Mouse (Mus musculus) megakaryocyte progenitor cell, adult 5-6 weeks (primary cell): ENCODE data around the gene Gm21972. TPM values are rescaled to one million over a fixed set of nuclear protein-coding genes. Genes with fewer than 3 reads are reported as not detected.

Experiments used
- ATAC-seq: replicated peaks from 2 replicates; pipeline ENCODE4 v1.8.0; 2016; ENCODE audit warnings: mild to moderate bottlenecking, moderate TSS enrichment, inconsistent platforms; ENCODE audit not compliant: poor library complexity
- total RNA-seq, 2 experiments: library from RNA; stranded (forward) in 1 of 2; stranded (reverse) in 1 of 2; fragments of 157-497, 149-512 nt in 1 of 2; fragments of 200-1000 nt in 1 of 2; gene quantifications; 2 replicates each; pipeline versions ENCODE4 v1.2.3 to v1.2.4; 2015 to 2017

Gm21972 gene
- total RNA-seq, 2 experiments from 2014 or later: 10.6 TPM; not detected in 1

DNA sequence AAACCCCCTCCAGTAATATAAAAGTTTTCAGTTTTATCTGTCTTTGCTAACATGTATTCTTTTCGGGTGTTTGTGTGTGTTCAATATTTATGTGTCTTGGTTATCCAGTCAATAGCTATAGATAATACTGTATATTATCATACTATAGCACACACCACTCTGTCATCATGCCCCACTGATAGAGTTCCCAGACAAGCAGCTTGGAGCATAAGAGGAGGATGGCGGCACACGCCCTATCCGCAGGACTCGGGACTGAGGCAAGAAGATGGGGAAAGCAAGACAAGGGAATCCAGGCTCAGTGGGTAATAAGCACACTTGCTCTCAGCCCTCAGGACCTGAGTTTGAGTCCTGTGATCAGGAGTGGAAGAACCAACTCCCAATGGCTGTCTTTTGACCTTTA lies 27.0 kb downstream of the Gm21972 start:
- peak; percentile 74 for ATAC-seq

DNA sequence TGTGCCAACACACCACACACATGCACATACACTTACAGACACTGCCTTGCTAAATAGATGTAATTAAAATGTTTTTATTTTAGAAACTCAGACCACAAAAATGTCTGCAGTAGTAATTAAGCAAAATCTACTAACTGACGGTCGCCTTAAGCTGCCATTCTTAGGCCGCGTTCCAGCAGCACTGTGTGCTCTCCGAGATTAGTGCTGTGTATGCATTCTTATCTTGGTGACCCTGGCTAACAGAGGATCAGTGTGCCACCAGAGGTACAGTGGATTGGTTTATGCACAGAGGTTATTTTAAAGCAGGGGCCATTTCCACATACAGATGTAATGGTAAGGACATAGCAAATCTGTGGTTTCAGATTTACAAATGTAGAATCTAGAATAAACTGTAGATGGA lies 27.6 kb downstream of the Gm21972 start:
- peak; percentile 89 for ATAC-seq

DNA sequence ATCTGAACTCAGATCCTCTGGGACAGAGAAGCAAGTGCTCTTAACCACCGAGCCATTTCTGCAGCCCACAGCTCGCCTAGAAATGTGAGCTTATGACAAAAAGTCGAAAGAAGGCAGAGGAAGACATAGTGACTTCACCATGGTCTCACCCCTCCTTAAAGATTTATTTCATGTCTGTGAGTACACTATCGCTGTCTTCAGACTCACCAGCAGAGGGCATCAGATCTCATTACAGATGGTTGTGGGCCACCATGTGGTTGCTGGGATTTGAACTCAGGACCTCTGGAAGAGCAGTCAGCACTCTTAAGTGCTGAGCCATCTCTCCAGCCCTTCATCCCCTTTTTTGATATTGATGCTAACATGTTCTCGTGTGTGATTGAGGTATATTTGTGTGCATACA lies 41.2 kb downstream of the Gm21972 start:
- no peak for ATAC-seq

DNA sequence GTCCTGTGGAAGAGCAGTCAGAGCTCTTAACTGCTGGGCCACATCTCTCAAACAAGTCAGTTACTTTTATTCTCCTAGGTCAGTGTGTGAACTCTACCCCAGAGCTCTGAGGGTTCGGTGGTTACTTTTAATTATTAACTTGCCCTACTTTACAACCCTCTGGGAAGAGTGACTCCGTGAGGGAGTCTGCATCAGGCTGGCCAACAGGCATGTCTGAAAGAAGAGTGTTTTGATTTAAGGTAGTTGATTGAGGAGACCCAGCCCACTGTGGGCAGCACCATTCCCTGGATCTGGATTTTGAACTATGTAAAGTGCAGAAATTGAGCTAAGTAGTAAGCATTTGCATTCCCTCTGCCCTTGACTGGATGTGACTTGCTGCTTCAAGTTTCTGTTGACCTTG lies 42.6 kb downstream of the Gm21972 start:
- ATAC-seq: no peak

DNA sequence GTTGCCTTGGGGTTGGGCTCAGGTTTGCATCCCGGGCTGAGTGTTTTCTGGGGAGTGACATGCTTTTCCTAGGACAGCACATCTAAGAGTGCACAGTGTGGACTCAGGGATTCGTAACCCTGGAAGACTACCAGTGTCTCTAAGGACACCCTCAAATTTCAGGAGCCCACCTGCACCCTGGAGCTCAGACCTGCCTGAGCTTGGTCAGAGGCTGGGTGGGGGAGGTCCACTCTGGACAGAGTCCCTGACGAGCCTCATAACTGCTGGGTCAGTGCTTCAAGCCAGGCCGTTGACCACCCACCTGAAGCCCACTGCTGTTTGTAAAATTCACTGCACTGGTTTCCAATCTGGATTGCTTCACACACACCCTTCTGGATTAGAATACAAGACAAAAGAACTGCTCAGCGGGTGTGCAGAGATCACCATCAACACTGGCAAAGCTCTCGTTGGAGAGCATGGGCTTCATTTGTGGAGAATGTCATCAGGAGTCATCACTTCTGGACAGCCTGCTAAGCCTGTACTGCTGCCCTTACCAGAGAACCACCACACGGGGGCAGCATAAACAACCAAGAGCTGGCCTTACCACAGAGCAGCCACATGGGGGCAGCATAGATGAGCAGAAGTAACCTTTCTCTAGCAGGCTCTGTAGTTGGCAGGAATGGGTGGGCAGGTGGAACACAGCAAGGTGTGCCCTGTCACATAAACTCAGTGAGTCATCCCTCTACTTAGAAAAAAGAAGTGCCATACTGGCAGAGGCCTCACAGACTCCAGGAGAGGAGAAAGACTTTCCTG lies 45.2 kb downstream of the Gm21972 start:
- ATAC-seq: peak; percentile 98

DNA sequence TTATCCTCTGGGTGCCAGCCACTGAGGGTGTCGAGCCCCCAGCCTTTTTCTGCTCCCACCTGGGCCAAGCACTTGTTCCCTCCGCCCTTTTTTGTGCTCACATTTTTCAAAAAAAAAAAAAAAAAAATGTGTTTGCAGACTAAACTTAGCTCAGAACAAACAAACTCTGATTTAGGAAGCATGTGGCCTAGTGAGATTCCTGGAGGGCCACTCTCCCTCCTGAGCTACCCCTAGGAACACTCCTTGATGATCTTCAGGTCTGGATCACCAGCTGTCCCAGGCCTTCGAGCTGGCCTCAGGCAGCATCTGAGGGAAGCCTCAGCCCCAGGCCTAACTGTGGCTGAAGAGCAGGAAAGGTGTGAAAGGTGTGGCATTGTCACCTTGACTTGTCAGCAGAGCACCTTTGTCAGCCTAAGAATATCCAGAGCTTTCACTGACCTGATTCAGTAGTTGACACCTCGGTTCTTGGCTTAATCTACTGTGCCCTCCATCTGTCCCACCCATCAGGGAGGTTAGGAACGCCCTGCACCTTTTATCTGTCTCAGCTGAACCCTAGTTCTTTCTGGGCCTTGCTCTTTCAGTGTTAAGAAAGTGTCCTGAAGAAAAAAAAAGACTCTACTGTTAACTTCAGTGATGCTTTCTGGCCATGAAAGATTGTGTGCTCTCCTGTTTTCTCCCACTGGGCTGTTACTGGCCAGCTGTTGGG lies 48.7 kb downstream of the Gm21972 start:
- ATAC-seq: 0 out of 2 replicates have a peak, but pooled peaks have one; percentile 18

DNA sequence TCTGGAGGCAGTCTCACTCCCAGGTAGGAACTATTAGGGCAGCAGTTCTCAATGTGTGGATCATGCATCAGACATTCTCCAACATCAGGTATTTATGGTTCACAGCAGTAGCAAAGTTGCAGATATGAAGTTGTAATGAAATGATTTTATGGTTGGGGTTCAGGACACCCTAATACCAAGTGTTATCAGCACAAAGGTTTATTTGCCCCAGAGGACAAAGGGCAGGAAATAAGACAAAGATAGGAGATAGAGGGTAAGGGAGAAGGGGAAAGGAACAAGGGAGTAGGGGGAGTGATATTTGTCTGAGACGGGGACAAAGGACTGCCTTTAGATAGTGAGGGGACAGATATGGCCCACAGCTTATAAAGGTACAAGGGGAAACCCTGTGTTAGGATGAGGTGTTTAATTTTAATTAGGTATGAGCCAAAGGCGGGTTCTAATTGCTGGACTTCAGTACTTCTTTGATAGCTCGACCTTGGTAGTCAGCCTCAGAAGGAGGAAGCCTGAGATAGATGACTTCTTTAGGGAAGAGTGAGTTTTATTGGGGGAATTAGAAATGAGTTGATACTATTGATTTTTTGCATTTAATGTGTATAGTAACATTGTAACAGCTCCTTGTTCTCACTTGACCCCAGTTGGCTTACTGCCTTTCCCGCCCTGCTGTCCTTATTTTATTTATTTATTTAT lies 50.3 kb downstream of the Gm21972 start:
- ATAC-seq: no peak

DNA sequence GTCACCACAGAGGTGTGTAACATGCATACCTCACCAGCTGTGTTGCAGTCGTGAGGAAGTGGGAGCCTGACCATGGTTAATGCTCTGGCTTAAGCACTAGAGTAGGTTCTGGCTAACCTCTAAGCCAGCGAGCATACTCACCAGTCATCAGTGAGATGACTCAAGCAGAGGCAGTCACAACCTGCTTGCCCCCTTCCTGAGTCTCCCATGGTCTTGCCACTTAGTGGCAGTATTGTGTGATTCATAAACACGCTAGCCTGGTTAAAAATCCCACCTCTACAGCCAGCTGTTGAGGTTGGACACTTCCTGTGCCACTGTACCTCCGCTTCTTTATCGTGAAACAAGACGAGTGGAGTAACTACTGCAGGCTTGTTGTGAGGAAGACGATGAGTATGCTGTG lies 53.3 kb downstream of the Gm21972 start:
- ATAC-seq: peak; percentile 42

DNA sequence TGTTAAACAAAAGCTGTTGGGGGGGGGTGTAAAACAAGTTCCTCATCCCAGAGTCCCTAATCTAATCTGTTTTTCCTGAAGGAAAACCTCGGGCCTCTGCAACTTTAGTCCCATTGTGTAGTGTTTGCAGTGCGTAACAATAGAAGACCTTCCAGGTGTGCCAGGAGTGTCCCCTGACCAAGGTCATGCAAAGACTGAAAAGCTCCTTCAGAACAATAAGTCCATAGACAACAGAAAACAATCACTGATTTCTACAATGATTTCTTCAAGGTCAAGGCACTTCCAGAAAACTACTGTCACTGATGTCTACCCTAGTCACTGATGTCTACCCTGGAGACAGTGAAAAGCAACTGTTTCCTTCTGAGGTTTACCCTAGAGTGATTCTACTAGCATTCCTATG lies 54.4 kb downstream of the Gm21972 start:
- ATAC-seq: no peak

DNA sequence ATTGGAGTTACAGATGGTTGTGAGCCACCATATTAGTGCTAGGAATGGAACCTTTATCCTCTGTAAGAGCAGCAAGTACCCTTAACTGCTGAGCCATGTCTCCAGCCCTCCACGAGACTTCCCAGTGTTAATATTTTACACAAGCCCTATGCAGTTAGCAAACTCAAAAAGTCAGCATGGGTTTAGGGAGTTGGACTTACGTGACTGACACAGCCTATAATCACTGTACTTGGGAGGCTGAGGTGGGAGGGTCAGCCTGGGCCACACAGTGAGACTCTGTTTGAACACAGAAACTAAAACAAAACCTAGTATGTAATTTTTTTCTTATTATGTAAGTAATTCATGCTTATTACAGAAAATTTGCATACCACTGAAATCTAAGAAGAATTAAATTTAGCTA lies 54.8 kb downstream of the Gm21972 start:
- ATAC-seq: no peak

DNA sequence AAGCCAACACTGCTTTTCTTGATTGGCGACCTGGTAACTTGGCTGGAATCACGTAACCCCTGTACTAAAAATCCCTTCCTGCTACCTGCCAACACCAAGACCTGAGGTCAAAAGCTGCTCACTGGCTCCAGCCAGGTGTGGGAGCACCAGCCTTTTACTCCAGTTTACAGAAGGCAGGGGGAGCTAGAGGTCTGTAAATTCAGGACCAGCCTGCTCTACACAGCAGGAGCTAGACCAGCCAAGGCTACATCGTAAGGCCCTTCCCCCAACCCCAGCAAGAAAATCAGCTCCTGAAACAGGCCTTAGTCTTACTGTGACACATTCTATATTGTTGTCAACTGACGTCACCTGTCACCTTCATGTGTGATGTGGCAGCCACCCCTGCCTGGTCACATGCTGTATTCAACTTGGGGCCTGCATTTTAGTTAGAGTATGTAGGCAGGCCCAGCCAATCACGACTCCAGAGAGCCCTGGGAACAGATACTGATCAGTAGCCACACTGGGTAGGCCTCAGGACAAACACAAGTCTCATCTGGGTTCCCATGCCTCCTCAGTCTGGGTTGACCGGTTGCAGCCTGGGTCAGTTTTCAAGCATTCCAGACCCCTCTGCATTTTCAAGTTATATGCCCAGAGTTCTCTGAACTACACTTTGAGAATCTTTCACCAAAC lies 55.7 kb downstream of the Gm21972 start:
- ATAC-seq: peak; percentile 52

DNA sequence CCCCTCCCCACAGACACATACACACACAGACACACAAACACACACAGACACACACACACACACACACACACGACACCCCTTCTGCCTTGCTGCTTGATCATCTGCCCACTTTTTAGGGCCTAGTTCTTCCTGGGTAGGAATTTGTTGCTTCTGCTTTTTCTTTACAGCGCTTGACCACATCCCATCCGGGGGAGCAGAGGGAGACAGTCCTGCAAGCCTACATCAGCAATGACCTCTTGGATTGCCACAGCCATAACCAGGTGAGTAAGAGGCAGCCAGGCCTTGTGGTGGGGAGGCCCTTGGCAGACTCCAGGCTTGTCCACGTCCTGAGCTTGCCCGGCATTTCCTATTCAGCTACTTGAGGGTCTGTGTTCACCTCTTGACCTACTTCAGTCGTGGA lies 57.4 kb downstream of the Gm21972 start:
- peak; percentile 77 for ATAC-seq

DNA sequence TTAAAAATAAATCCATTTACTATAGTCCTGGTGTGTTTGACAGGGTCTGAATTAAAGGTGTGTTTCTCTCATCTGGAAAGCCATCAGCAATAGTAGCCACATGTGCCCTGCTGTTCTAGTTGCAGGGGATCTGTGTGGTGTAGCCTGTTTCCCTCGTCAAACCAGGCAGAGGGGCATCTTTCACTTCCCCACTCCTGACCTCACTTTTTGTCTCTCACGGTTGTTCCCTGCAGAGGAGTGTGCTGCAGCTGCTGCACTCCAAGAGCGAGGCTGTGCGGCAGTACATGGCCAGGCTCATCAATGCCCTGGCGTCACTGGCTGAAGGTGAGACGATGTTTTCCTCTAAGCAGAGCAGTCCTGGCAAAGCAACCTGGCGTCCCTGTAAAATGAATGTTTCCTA lies 60.6 kb downstream of the Gm21972 start:
- ATAC-seq: peak; percentile 42

DNA sequence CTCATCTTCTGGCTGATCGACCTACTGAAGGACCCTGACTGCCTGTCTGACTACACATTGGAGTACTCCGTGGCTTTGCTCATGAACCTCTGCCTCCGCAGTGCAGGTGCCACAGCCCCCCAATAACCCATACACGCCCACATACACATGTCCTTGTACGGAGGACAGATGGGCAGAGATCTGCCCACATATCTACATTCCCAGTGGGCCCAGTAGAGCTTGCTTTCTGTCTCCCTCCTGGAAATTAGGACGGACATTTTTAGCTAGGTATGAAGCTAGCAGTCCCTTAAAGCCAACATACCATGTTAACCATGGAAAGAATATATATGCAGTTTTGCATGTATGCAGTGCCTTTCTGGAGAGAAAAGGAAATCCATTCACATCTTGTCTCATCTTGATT lies 64.8 kb downstream of the Gm21972 start:
- no peak for ATAC-seq

DNA sequence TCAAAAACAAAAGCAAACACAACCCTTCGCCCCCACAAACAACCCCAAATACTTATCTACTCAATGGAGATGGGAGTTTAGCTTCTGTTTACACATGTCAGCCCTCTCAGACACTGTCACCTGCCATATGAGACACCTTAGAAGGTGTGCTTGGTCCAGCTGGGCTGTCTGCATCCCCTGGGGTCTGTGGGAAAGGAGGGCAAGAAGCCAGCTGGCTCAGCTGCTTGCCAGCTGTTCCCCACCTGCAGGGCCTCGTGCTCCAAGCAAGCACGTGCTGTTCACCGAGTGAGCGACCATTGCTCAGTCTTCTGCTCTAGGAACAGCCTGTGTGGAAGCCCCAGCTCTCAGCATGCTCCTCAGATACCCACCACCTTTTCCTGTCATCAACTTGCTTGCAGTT lies 65.6 kb downstream of the Gm21972 start:
- ATAC-seq: no peak

DNA sequence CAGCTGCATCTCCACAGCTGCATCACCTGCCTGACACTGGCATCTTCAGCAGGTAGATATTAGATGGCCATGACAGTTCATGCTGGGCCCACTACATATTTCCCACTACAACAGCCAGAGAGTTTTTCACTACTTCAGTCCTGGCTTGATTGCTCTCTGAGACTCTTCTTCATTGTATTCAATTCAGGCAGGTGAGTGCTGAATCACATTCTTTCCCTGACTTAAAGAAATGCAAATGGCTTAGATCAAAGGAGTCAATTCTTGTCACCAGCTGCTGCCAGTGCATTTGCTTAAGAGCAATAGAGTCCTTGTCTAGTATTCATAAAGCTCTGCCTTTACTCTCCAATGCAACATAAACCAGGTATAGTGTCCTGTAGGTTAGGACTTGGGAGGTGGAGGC lies 67.9 kb downstream of the Gm21972 start:
- ATAC-seq: no peak

DNA sequence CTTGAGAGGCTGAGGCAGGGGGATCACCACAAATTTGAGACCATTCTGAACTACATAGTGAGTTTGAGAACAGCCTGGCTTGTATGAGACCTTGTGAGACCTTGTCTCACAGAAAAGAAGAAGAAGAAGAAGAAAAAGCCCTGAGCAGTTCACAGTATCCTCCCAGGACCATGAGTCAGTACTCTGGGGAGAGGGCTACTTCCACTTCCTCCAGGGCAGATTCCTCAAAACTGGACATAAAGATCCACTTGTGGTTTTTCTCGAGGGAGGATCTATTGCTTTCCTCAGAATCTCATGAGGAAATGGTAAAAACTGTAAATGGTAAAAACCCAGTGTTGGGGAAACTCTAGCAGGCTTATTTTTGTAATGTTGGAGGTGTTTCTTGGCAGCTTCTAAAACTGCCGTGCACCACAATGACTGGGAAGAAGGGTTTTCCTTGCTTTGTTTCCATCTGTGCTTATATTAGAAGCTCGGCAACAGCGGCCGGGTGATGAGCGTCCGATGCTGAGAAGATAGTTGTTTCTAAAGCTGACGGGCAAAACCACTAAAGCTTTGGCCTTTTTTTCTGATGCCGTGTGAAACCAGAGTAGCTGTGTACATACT lies 69.3 kb downstream of the Gm21972 start:
- ATAC-seq: no peak

DNA sequence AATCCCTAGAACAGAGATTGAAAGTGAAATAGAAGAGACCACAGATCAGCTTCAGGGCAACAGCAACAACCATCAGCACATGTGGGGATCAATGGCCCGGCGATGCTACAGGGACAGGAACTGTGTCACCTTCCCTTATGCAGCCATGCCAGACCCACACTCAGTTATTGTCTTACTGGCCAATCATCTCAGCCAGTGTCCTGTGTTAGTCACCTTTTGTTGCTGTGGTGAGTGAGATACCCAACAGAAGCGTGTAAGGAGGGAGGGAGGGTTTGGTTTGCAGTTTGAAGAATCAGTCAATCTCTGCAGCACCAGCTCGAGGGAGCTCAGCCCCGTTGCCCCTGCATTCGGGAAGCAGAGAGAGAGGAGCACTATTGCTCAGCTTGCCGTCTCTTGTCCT lies 77.2 kb downstream of the Gm21972 start:
- no peak for ATAC-seq

DNA sequence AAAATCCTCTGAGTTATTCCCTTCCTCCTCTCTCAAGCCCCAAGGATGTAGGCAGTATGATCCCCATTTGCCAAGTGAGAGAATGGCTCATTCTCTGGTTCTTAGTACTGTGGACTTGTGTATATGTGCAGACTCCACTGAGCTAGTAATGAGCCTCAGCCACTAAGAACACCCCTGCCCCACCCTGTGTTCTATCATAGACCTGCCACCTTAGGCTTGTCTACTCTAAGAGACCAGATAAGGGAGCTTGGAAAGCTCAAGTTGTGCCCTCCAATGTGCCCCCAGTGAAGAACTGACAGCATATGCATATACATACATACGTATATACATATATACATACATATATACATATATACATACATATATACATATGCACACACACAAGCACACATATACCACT lies 78.1 kb downstream of the Gm21972 start:
- ATAC-seq: peak; percentile 50
